Mouse (Mus musculus) CH12.LX (cell line): ENCODE data around the gene Atp8b3. TPM values are rescaled to one million over a fixed set of nuclear protein-coding genes. Genes with fewer than 3 reads are reported as not detected.

Source experiments
- DNase-seq: peaks from one replicate; pipeline ENCODE4 v3.0.0-alpha.2; 2013; ENCODE audit errors: extremely low read depth
- H3K27ac ChIP-seq: 2 replicates; pipeline ENCODE4 v1.5.1; 2012; ENCODE audit warnings: low read depth, mild to moderate bottlenecking, control low read depth, moderate library complexity; ENCODE audit not compliant: insufficient read depth
- H3K27me3 ChIP-seq: replicated peaks from 2 replicates; pipeline ENCODE3; 2012; ENCODE audit warnings: inconsistent platforms
- H3K36me3 ChIP-seq, 2 experiments: replicated peaks in 1 of 2; 2 replicates each; pipeline versions ENCODE3 to v1.6.1; 2012; ENCODE audit warnings: inconsistent platforms in 1 of 2, low read length in 1 of 2, mild to moderate bottlenecking in 1 of 2, mixed read lengths in 1 of 2, moderate library complexity in 1 of 2; ENCODE audit not compliant: control insufficient read depth in 1 of 2, insufficient read depth in 1 of 2
- H3K4me1 ChIP-seq, 2 experiments: 2 replicates each; pipeline ENCODE4 v1.6.1; 2012; ENCODE audit warnings: inconsistent platforms in 1 of 2, moderate library complexity in 1 of 2; ENCODE audit not compliant: insufficient read depth in 2 of 2, control insufficient read depth in 1 of 2
- H3K4me2 ChIP-seq: 2 replicates; pipeline ENCODE4 v1.6.1; 2012; ENCODE audit warnings: low read depth, mild to moderate bottlenecking, control low read depth; ENCODE audit not compliant: poor library complexity, insufficient read depth, severe bottlenecking
- H3K4me3 ChIP-seq, 3 experiments: fragments of 150-350 bp in 1 of 3; sonication (generic) in 1 of 3; replicated peaks in 1 of 3; 2 replicates each; pipeline versions ENCODE3 to v1.5.1; 2011 to 2012; ENCODE audit warnings: low read depth in 2 of 3, low read length in 2 of 3, mild to moderate bottlenecking in 2 of 3, moderate library complexity in 2 of 3, control low read depth in 1 of 3, improper control_type of control experiment in 1 of 3, inconsistent platforms in 1 of 3, mixed read lengths in 1 of 3; ENCODE audit not compliant: poor library complexity in 1 of 3
- H3K79me2 ChIP-seq: replicated peaks from 2 replicates; pipeline ENCODE4 v1.6.1; 2012; ENCODE audit warnings: mild to moderate bottlenecking, moderate library complexity; ENCODE audit not compliant: control insufficient read depth, poor library complexity, insufficient read depth, severe bottlenecking; ENCODE audit errors: extremely low read depth
- H3K9ac ChIP-seq: 2 replicates; pipeline ENCODE4 v1.6.1; 2012; ENCODE audit warnings: low read depth, mild to moderate bottlenecking, control low read depth, moderate library complexity; ENCODE audit not compliant: insufficient read depth
- H3K9me3 ChIP-seq: replicated peaks from 2 replicates; pipeline ENCODE3; 2012; ENCODE audit warnings: low read length, inconsistent platforms, mixed read lengths
- BHLHE40 ChIP-seq: IDR thresholded peaks from 2 replicates; pipeline ENCODE4 v1.6.1; 2011; ENCODE audit warnings: mild to moderate bottlenecking, low read depth, low read length, improper control_type of control experiment
- CHD2 ChIP-seq: IDR thresholded peaks from 2 replicates; pipeline ENCODE4 v1.6.1; 2011; ENCODE audit warnings: low read length, improper control_type of control experiment
- CTCF ChIP-seq, 2 experiments: IDR thresholded peaks in 1 of 2; conservative IDR thresholded peaks in 1 of 2; 2 replicates each; pipeline ENCODE4 v1.5.1; 2011 to 2012; ENCODE audit warnings: low read depth in 2 of 2, low read length in 2 of 2, improper control_type of control experiment in 1 of 2, inconsistent platforms in 1 of 2, mild to moderate bottlenecking in 1 of 2, moderate library complexity in 1 of 2
- E2F4 ChIP-seq: IDR thresholded peaks from 2 replicates; pipeline ENCODE4 v1.6.1; 2011; ENCODE audit warnings: low read depth, low read length, improper control_type of control experiment; ENCODE audit not compliant: insufficient replicate concordance
- ELF1 ChIP-seq: IDR thresholded peaks from 2 replicates; pipeline ENCODE4 v1.6.1; 2014; ENCODE audit warnings: low read depth, mild to moderate bottlenecking, inconsistent platforms, low read length, improper control_type of control experiment
- EP300 ChIP-seq: IDR thresholded peaks from 2 replicates; pipeline ENCODE4 v1.6.1; 2011; ENCODE audit warnings: low read length, improper control_type of control experiment
- ETS1 ChIP-seq: conservative IDR thresholded peaks from 2 replicates; pipeline ENCODE4 v1.6.1; 2012; ENCODE audit warnings: low read depth, mild to moderate bottlenecking, inconsistent platforms, low read length, improper control_type of control experiment, moderate library complexity
- GABPA ChIP-seq: IDR thresholded peaks from 2 replicates; pipeline ENCODE4 v1.6.1; 2012; ENCODE audit warnings: low read depth, low read length, improper control_type of control experiment, inconsistent platforms; ENCODE audit not compliant: insufficient replicate concordance
- HCFC1 ChIP-seq: IDR thresholded peaks from 2 replicates; pipeline ENCODE4 v1.6.1; 2012; ENCODE audit warnings: low read depth, mild to moderate bottlenecking, inconsistent platforms, low read length, improper control_type of control experiment
- IRF4 ChIP-seq: IDR thresholded peaks from 2 replicates; pipeline ENCODE4 v1.6.1; 2014; ENCODE audit warnings: low read depth, mild to moderate bottlenecking, inconsistent platforms, low read length, improper control_type of control experiment
- JUN ChIP-seq: IDR thresholded peaks from 2 replicates; pipeline ENCODE4 v1.6.1; 2011; ENCODE audit warnings: low read depth, mild to moderate bottlenecking, low read length, improper control_type of control experiment, moderate library complexity; ENCODE audit not compliant: insufficient read depth
- JUND ChIP-seq: conservative IDR thresholded peaks from 2 replicates; pipeline ENCODE4 v1.6.1; 2011; ENCODE audit warnings: low read depth, low read length, improper control_type of control experiment
- KAT2A ChIP-seq: IDR thresholded peaks from 2 replicates; pipeline ENCODE4 v1.6.1; 2012; ENCODE audit warnings: low read length, improper control_type of control experiment, inconsistent platforms; ENCODE audit not compliant: insufficient replicate concordance
- MAFK ChIP-seq: IDR thresholded peaks from 2 replicates; pipeline ENCODE4 v1.6.1; 2011; ENCODE audit warnings: low read length, improper control_type of control experiment; ENCODE audit not compliant: insufficient replicate concordance
- MAX ChIP-seq: IDR thresholded peaks from 2 replicates; pipeline ENCODE4 v1.6.1; 2011; ENCODE audit warnings: low read length, improper control_type of control experiment
- MAZ ChIP-seq: IDR thresholded peaks from 2 replicates; pipeline ENCODE4 v1.6.1; 2012; ENCODE audit warnings: low read depth, mild to moderate bottlenecking, inconsistent platforms, low read length, improper control_type of control experiment, moderate library complexity
- MEF2A ChIP-seq: IDR thresholded peaks from 2 replicates; pipeline ENCODE4 v1.6.1; 2014; ENCODE audit warnings: low read depth, mild to moderate bottlenecking, inconsistent platforms, low read length, improper control_type of control experiment, borderline replicate concordance
- MXI1 ChIP-seq: IDR thresholded peaks from 2 replicates; pipeline ENCODE4 v1.6.1; 2011; ENCODE audit warnings: mild to moderate bottlenecking, low read depth, low read length, improper control_type of control experiment
- MYC ChIP-seq: IDR thresholded peaks from 2 replicates; pipeline ENCODE4 v1.6.1; 2011; ENCODE audit warnings: low read depth, mild to moderate bottlenecking, improper control_type of control experiment, low read length
- NELFE ChIP-seq: IDR thresholded peaks from 2 replicates; pipeline ENCODE4 v1.6.1; 2011; ENCODE audit warnings: low read depth, low read length, improper control_type of control experiment
- NRF1 ChIP-seq: IDR thresholded peaks from 2 replicates; pipeline ENCODE4 v1.6.1; 2014; ENCODE audit warnings: low read depth, mild to moderate bottlenecking, inconsistent platforms, low read length, improper control_type of control experiment, moderate library complexity
- PAX5 ChIP-seq: IDR thresholded peaks from 2 replicates; pipeline ENCODE4 v1.6.1; 2012; ENCODE audit warnings: low read length, inconsistent platforms, mixed read lengths
- POLR2A ChIP-seq: IDR thresholded peaks from 2 replicates; pipeline ENCODE4 v1.6.1; 2011; ENCODE audit warnings: low read depth, mild to moderate bottlenecking, improper control_type of control experiment, low read length
- POLR2AphosphoS2 ChIP-seq: IDR thresholded peaks from 2 replicates; pipeline ENCODE4 v1.6.1; 2011; ENCODE audit warnings: low read depth, low read length, improper control_type of control experiment
- RAD21 ChIP-seq: IDR thresholded peaks from 2 replicates; pipeline ENCODE4 v1.6.1; 2011; ENCODE audit warnings: low read depth, mild to moderate bottlenecking, low read length, improper control_type of control experiment, moderate library complexity
- RCOR1 ChIP-seq: conservative IDR thresholded peaks from 2 replicates; pipeline ENCODE4 v1.6.1; 2012; ENCODE audit warnings: low read depth, mild to moderate bottlenecking, inconsistent platforms, low read length, improper control_type of control experiment
- SMC3 ChIP-seq: IDR thresholded peaks from 2 replicates; pipeline ENCODE4 v1.6.1; 2011; ENCODE audit warnings: low read depth, low read length, improper control_type of control experiment
- TBP ChIP-seq: conservative IDR thresholded peaks from 2 replicates; pipeline ENCODE4 v1.6.1; 2011; ENCODE audit warnings: low read depth, low read length, improper control_type of control experiment
- TCF12 ChIP-seq: IDR thresholded peaks from 2 replicates; pipeline ENCODE4 v1.6.1; 2014; ENCODE audit warnings: low read depth, mild to moderate bottlenecking, inconsistent platforms, low read length, improper control_type of control experiment
- UBTF ChIP-seq: IDR thresholded peaks from 2 replicates; pipeline ENCODE4 v1.6.1; 2012; ENCODE audit warnings: low read depth, mild to moderate bottlenecking, inconsistent platforms, low read length, improper control_type of control experiment, moderate library complexity
- USF1 ChIP-seq: IDR thresholded peaks from 2 replicates; pipeline ENCODE4 v1.6.1; 2014; ENCODE audit warnings: low read depth, mild to moderate bottlenecking, inconsistent platforms, low read length, improper control_type of control experiment
- USF2 ChIP-seq: conservative IDR thresholded peaks from 2 replicates; pipeline ENCODE4 v1.6.1; 2011; ENCODE audit warnings: low read depth, low read length, improper control_type of control experiment
- ZC3H11A ChIP-seq: IDR thresholded peaks from 2 replicates; pipeline ENCODE4 v1.6.1; 2012; ENCODE audit warnings: low read depth, mild to moderate bottlenecking, inconsistent platforms, low read length, improper control_type of control experiment
- ZKSCAN1 ChIP-seq: IDR thresholded peaks from 2 replicates; pipeline ENCODE4 v1.6.1; 2012; ENCODE audit warnings: low read depth, inconsistent platforms, low read length, improper control_type of control experiment, borderline replicate concordance
- ZNF384 ChIP-seq: IDR thresholded peaks from 2 replicates; pipeline ENCODE4 v1.6.1; 2012; ENCODE audit warnings: low read depth, low read length, improper control_type of control experiment, inconsistent platforms
- dilution Hi-C: fragments of 300-500 bp; cut with MboI; formaldehyde crosslinking; loops from 2 replicates; pipeline ENCODE4 v1.14.3; 2020; ENCODE audit warnings: low sequenced_read_pairs; ENCODE audit not compliant: extremely low pct_unique_long_range_greater_than_20kb, extremely low pct_ligation_motif_present
- in situ Hi-C: fragments of 300-500 bp; cut with MboI; formaldehyde crosslinking; loops from 3 replicates; pipeline ENCODE4 v1.14.3; 2019; ENCODE audit warnings: low sequenced_read_pairs, low pct_ligation_motif_present, low pct_unique_long_range_greater_than_20kb, mixed read lengths
- polyA plus RNA-seq: library from polyadenylated mRNA; unstranded; fragments of >175 nt; gene quantifications from 2 replicates; pipeline ENCODE4 v1.2.1, GENCODE M21; 2012; ENCODE audit warnings: low read depth; ENCODE audit not compliant: insufficient read length
- total RNA-seq, 2 experiments: library from RNA; depleted of rRNA; stranded (reverse); fragments of 300-350 nt in 1 of 2; fragments of >200 nt in 1 of 2; gene quantifications; 2 replicates each; pipeline ENCODE4 v1.2.3; 2012 to 2014

Gene Atp8b3
- total and polyA plus RNA-seq, 3 experiments: 0.08 to 0.27 (median 0.21) TPM

DNA sequence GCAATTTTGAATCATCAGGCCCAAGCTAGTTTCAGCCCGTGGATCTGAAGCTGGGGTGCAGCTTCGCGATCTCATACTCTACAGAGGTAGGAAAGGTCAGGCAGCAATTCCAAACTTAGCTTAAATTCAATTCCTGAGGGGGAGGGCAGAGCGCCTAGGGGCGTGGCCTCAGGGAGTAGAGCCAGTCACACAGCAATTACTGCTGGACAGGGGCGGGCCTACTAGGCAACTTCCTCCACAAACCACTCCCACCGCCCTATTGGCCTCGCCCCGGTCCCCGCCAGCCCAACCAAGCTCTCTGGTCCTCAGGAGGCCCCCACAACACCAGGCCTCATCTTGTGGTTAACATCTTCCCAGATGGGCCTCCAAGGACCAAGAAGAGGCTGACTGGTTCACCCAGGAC lies 30.7 kb upstream of the Atp8b3 start:
- no peaks in the 10 kb centered on the region for H3K27me3 ChIP-seq
- peaks cover 16 to 52% of the 10 kb centered on the region in 2 experiments for H3K36me3 ChIP-seq
- in situ Hi-C loops (no loop called here), dilution Hi-C loops (no loop called here)
- peak overlapping the region; percentile 49 to 75 (median 60) for H3K4me3 ChIP-seq
- no peaks in the 10 kb centered on the region for H3K9me3 ChIP-seq
- DNase-seq: peak; percentile 92
- peak overlapping the region; percentile 94 for H3K9ac ChIP-seq
- H3K4me1 ChIP-seq: peaks cover 13 to 57% of the 10 kb centered on the region in 2 experiments
- TF ChIP-seq CTCF (conservative IDR thresholded peaks at IDR 0.05 in 1 of 2, IDR thresholded peaks at IDR 0.05 in 1 of 2; ENCODE audit: low read depth in 2 of 2, low read length in 2 of 2) (no peak), E2F4 (no peak), JUND (no peak), TCF12 (peak; percentile 32; the same call in 1 of the 2 replicates), IRF4 (no peak), KAT2A (no peak), HCFC1 (no peak), GABPA (no peak), BHLHE40 (no peak), UBTF (no peak), USF2 (no peak), RCOR1 (no peak), MAX (no peak), USF1 (no peak), POLR2A (peak; percentile 74), MAFK (no peak), POLR2AphosphoS2 (no peak), MXI1 (no peak), SMC3 (no peak), ZNF384 (no peak), MEF2A (peak; percentile 15; the same call in 1 of the 2 replicates), ELF1 (0 out of 2 replicates have a peak, but pooled peaks have one; percentile 36), NRF1 (0 out of 2 replicates have a peak, but pooled peaks have one; percentile 41), TBP (peak; percentile 67; the same call in 1 of the 2 replicates), EP300 (no peak), CHD2 (no peak), PAX5 (no peak), MAZ (no peak), RAD21 (no peak), NELFE (peak; percentile 55; the same call in 1 of the 2 replicates), ZKSCAN1 (no peak), MYC (no peak), ZC3H11A (no peak), JUN (no peak), ETS1 (no peak)
- H3K4me2 ChIP-seq: peak overlapping the region; percentile 89
- peaks cover 51% of the 10 kb centered on the region for H3K79me2 ChIP-seq
- H3K27ac ChIP-seq: peak overlapping the region; percentile 95
